ENCODE assay signal across 8 mouse cellular contexts in genomic region chr14:31494349-31494974, GRCm38 (mm10). TPM values are rescaled to one million over a fixed set of nuclear protein-coding genes. Genes with fewer than 3 reads are reported as not detected.
DNase-seq lines count a peak whose midpoint lies in the region; ATAC-seq and TF ChIP-seq lines count a peak whose summit lies in the region.

Gene Eaf1, plus strand, starts transcription at chr14:31494399.

- peak in 1 of 2 experiments; percentile 57; a peak in 2 of 4 replicates for TF ChIP-seq EP300 in MEL (IDR thresholded peaks at IDR 0.05; ENCODE audit: low read depth in 1 of 2, low read length in 2 of 2)

- TF ChIP-seq RAD21 in MEL (IDR thresholded peaks at IDR 0.05; ENCODE audit: low read depth, low read length): no peak

- H3K4me1 ChIP-seq in MEL (ENCODE audit: control insufficient read depth in 1 of 2, insufficient read depth in 2 of 2, low read length in 2 of 2): peaks cover 5 to 13% of the 10 kb centered on the region in 2 experiments
- H3K4me1 ChIP-seq in embryonic facial prominence, embryonic 15.5 days: peaks cover 29% of the 10 kb centered on the region

- H3K36me3 ChIP-seq in MEL (ENCODE audit: control insufficient read depth in 1 of 2, insufficient read depth in 2 of 2, low read length in 2 of 2): peaks cover 18 to 32% of the 10 kb centered on the region in 2 experiments
- H3K36me3 ChIP-seq in embryonic facial prominence, embryonic 15.5 days: peaks cover 39% of the 10 kb centered on the region

- under 1% methylated on average over 37 of the region's 37 CpGs for WGBS in embryonic facial prominence, embryonic 15.5 days

- peaks cover 65% of the 10 kb centered on the region for H3K79me2 ChIP-seq in MEL (ENCODE audit: control insufficient read depth, insufficient read depth, low read length, poor library complexity)

- H3K9me3 ChIP-seq in MEL (replicated peaks; ENCODE audit: insufficient read depth, low read length): no peaks in the 10 kb centered on the region
- H3K9me3 ChIP-seq in embryonic facial prominence, embryonic 15.5 days (replicated peaks): no peaks in the 10 kb centered on the region

- DNase-seq in gastrocnemius, adult 2 months: peak; percentile 57
- no peak for DNase-seq in gastrocnemius, adult 8-10 months (ENCODE audit: low spot score in 2 of 2)
- peak; percentile 75 for DNase-seq in MEL (ENCODE audit: low read depth, low spot score)
- no peak for DNase-seq in heart, postnatal 36 days
- DNase-seq in left cerebral cortex, postnatal 25 days (ENCODE audit: low spot score in 2 of 2): no peak
- peak; percentile 63 for DNase-seq in thymus, postnatal 25 days

- no peak for TF ChIP-seq POLR2A in MEL (IDR thresholded peaks at IDR 0.05; ENCODE audit: control insufficient read depth in 1 of 2, insufficient read depth in 1 of 2, low read depth in 1 of 2, low read length in 2 of 2, poor library complexity in 1 of 2)

- peak within 1 kb of the TSS; percentile 99 for H3K4me3 ChIP-seq in gastrocnemius, adult 2 months
- peak within 1 kb of the TSS; percentile 87 to 98 for H3K4me3 ChIP-seq in MEL (ENCODE audit: control insufficient read depth in 1 of 2, insufficient read depth in 1 of 2, low read depth in 2 of 2, low read length in 2 of 2)
- peak within 1 kb of the TSS; percentile 97 for H3K4me3 ChIP-seq in embryonic facial prominence, embryonic 15.5 days (replicated peaks)

- ATAC-seq in embryonic facial prominence, embryonic 15.5 days (ENCODE audit: insufficient number of reproducible peaks, low FRiP score, low TSS enrichment, low read depth): peak; percentile 21; the same call in 1 of the 2 replicates
- peak; percentile 42 for ATAC-seq in megakaryocyte-erythroid progenitor cell, adult 5-6 weeks (replicated peaks; ENCODE audit: low FRiP score, low TSS enrichment, poor library complexity, severe bottlenecking)

- H3K4me2 ChIP-seq in embryonic facial prominence, embryonic 15.5 days (replicated peaks): peak within 1 kb of the TSS; percentile 76

- no peaks in the 10 kb centered on the region for H3K27me3 ChIP-seq in MEL (ENCODE audit: control insufficient read depth in 1 of 2, insufficient read depth in 2 of 2, low read length in 2 of 2)
- H3K27me3 ChIP-seq in embryonic facial prominence, embryonic 15.5 days: no peaks in the 10 kb centered on the region

- intact Hi-C loops in gastrocnemius, adult 2 months (cut with DNase I): loop anchor here (10.0 kb wide), 2 partner anchors 240 to 590 kb away; partner anchors contain the start of genes Bap1, Dph3, Oxnad1 and Phf7
- intact Hi-C loops in heart, postnatal 36 days (cut with DNase I): loop anchor here (2.0 kb wide), 1 partner anchor 110 kb away; no protein-coding TSS in a partner anchor
- intact Hi-C loops in left cerebral cortex, postnatal 25 days (cut with DNase I): no loop called here

- H3K9ac ChIP-seq in MEL (ENCODE audit: control insufficient read depth, low read depth, low read length, poor library complexity, severe bottlenecking): peak within 1 kb of the TSS; percentile 95
- H3K9ac ChIP-seq in embryonic facial prominence, embryonic 15.5 days: peak within 1 kb of the TSS; percentile 95

- peak within 1 kb of the TSS; percentile 92 for H3K27ac ChIP-seq in gastrocnemius, adult 2 months
- H3K27ac ChIP-seq in MEL (ENCODE audit: control insufficient read depth, low read depth, low read length): peak within 1 kb of the TSS; percentile 88
- peak within 1 kb of the TSS; percentile 96 for H3K27ac ChIP-seq in embryonic facial prominence, embryonic 15.5 days (replicated peaks)

- TF ChIP-seq CTCF in gastrocnemius, adult 2 months (IDR thresholded peaks at IDR 0.05): no peak
- no peak for TF ChIP-seq CTCF in MEL (IDR thresholded peaks at IDR 0.05 in 2 of 3, conservative IDR thresholded peaks at IDR 0.05 in 1 of 3; ENCODE audit: control insufficient read depth in 1 of 3, insufficient read depth in 1 of 3, low read depth in 2 of 3, low read length in 3 of 3, poor library complexity in 1 of 3, severe bottlenecking in 1 of 3)

TF ChIP-seq in MEL, 35 proteins besides CTCF, POLR2A, EP300 and RAD21:
- TF ChIP-seq ZNF384 (IDR thresholded peaks at IDR 0.05; ENCODE audit: low read depth, low read length) (peak; percentile 43; the same call in 1 of the 2 replicates), MAFK (IDR thresholded peaks at IDR 0.05; ENCODE audit: borderline replicate concordance, low read depth, low read length) (0 out of 2 replicates have a peak, but pooled peaks have one; percentile 8), SIN3A (IDR thresholded peaks at IDR 0.05; ENCODE audit: low read length) (peak; percentile 58), MYB (IDR thresholded peaks at IDR 0.05; ENCODE audit: low read depth, low read length) (peak; percentile 99), SMC3 (IDR thresholded peaks at IDR 0.05; ENCODE audit: low read depth, low read length) (no peak), MAX (IDR thresholded peaks at IDR 0.05; ENCODE audit: low read length) (peak; percentile 14; the same call in 1 of the 2 replicates), ELF1 (IDR thresholded peaks at IDR 0.05; ENCODE audit: low read depth, low read length) (0 out of 2 replicates have a peak, but pooled peaks have one; percentile 25), BHLHE40 (IDR thresholded peaks at IDR 0.05; ENCODE audit: borderline replicate concordance, low read depth, low read length) (peak; percentile 78; the same call in 1 of the 2 replicates), TBP (IDR thresholded peaks at IDR 0.05; ENCODE audit: low read depth, low read length) (no peak)

RNA-seq across cellular contexts. Expression of gene Eaf1, which starts in this region (rescaled TPM):
- 10 to 100 TPM in 1 of 2 experiments, 1 to 10 TPM in 1; 7.1 to 11.5 TPM for total RNA-seq in gastrocnemius, adult 2 months (2021)
- total RNA-seq in gastrocnemius, adult 8-10 months (2022): 10 to 100 TPM in 2 of 4 experiments, 1 to 10 TPM in 2; 8.5 to 13.8 (median 9.7) TPM
- total RNA-seq in MEL (2012; rRNA removed): 44.4 and 50.6 TPM in 2 replicates
- polyA plus RNA-seq in MEL (2012; ENCODE audit: insufficient read depth in 1 of 2, insufficient read length in 2 of 2, low read depth in 1 of 2, low replicate concordance in 2 of 2, missing spikeins in 1 of 2): 10 to 100 TPM in 1 of 2 experiments, not detected in 1; 67.2 TPM
- 26.1 and 27.0 TPM in 2 replicates for polyA plus RNA-seq in embryonic facial prominence, embryonic 15.5 days (2015; fragmentation: Nextera tagmentation; extraction: Ambion mirVana)
- 10 to 100 TPM; 10.4 to 12.1 TPM for total RNA-seq in heart, postnatal 36 days (2021)
- 10 to 100 TPM; 11.6 to 15.9 TPM for total RNA-seq in left cerebral cortex, postnatal 25 days (2021)
- total RNA-seq in megakaryocyte-erythroid progenitor cell, adult 5-6 weeks (2014; fragmentation: Nextera tagmentation): 40.1 and 42.9 TPM in 2 replicates
- total RNA-seq in megakaryocyte-erythroid progenitor cell, adult 5-6 weeks (2017): 23.8 and 24.5 TPM in 2 replicates

Comparison
In these comparisons a context has a peak if more than half of its experiments do, and no peak if none do; other contexts are left out.
1. DNase-seq: peak in gastrocnemius, adult 2 months (single experiment), MEL (single experiment) and thymus, postnatal 25 days (single experiment); none in gastrocnemius, adult 8-10 months (0 of 2), heart, postnatal 36 days (0 of 2) and left cerebral cortex, postnatal 25 days (0 of 2).
2. Peak in every context shown above with its lines, with median percentiles within 50 percentile points of each other: H3K27ac ChIP-seq and H3K4me3 ChIP-seq.